Mouse (Mus musculus): Measurements from ENCODE around the gene Eva1c.

DNA sequence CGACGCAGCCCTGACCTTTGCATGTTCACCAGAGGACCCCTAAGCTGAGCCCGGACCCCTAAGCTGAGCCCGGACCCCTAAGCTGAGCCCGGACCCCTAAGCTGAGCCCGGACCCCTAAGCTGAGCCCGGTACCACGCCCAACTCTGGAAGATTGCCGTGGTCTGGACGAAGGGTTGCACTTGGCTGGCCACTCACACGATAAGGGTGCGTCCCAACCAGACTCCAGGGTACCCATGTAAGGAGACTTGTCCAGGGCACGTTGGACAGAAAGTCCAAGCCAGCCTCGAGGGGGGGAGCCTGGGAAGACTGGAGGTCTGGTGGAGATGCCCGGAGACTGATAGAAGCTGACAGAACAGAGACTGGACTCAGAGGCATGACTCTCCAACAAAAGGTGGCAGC lies 5.2 kb downstream of the Eva1c start:
- TF ChIP-seq MAFK (IDR thresholded peaks at IDR 0.05; ENCODE audit: insufficient read depth, low read depth, low read length): no peak
- no peak for TF ChIP-seq ZNF384 (IDR thresholded peaks at IDR 0.05; ENCODE audit: low read depth, low read length)
- TF ChIP-seq HCFC1 (IDR thresholded peaks at IDR 0.05; ENCODE audit: borderline replicate concordance, insufficient read depth, low read length): no peak

All from ES-E14 (cell line).